Mouse (Mus musculus) telencephalon, adult 2 months (tissue): Measurements from ENCODE around the gene Pbx1.

Experiments used
- DNase-seq: peaks from one replicate; pipeline ENCODE4 v3.0.0-alpha.2; 2011; ENCODE audit warnings: low read depth, low spot score

Gene Pbx1

DNA sequence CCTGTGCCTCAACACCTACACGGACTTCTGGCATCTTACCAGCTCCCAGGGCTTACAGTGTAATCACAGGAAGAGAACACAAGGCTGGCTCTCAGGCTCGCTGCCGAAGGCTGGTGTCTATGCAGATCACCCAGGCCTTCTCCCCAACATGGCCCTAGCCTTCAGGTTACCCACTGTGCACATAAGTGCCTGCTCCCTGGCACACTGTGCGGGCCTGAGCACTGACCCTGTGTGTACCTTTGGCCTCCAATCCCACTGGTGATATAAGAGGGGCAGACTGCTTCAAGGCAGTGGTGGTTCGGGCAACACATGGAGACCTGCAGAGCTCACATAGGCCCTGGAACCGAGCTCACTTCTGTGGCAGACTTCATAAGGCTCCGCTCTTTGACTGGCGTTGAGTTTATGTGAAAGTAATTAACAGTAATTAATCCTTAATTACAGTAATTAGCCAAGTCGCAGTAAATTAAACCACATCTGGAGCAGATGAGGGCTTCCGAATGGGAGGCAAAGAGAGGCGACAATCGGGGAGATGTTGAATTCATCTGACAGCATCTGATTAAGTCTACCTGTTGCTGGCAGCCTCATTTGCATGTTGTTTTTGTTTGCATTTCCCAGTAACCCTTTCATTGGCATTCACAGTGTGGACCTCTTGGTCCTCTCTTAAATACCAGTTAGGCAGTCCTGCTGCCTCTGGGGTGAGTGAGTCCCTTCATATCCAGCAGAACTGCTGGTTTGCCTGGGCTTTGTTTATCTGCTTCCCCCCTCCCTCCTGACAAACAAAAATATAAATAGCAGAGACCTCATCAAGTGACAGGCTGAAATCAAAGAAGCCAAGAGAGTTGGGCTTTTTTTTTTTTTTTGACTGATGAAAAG is 163.1 kb downstream of the Pbx1 start:
- no peak for DNase-seq

DNA sequence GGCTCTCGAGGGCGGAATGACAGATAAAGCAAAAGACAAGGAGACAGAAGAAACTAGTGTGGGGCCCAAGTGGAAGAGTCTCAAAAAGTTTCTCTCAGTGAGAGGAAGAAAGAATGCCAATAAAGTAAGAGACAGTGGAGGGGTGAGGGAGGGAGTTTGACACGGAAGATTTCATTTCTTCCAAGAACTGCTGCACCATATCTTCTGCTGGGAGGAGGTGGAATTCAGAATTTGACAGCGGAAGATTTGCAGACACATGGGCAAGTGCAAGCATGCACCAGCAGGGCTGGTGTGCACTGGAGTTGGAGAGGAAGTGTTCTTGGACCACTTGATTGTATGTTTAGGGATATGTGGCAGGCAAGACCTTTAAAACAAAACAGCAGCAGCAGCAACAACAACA is 163.8 kb downstream of the Pbx1 start:
- no peak for DNase-seq

DNA sequence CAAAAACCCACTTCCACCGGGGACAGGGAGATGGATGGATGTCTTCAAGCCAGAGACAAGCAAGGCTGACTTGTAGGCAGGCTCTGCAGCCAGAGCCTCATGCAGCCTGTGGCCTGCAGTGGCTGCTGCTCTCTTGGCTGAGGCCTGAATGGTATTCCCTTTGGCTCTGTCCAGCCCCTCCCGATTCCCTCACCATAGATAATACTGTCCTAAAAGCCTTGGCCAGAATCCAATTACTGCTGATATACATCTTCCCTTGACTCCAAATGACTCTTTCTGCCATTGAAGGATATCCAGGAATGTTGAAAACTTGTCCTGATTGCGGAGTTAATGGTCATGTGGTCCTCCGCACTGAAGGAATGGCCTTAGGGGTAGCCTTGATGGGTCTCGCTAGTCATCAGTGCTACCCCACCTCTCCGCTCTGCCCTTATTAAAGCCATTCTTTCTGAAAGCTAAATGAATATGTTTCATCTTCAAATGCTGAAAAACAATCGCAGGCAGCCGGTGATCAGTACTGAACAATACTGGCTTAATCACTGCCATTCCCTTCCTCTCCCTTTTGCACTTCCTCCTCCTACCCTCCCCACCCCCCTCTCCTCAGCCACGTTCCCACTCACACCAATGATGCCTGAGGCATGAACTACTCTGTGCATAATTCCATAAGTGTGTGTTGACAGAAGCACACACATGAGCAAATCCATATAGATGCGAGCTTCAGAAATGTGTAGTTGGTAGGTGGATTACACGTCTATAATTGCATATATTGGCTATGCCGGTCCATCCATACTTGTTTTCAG is 166.3 kb downstream of the Pbx1 start:
- DNase-seq, result no peak

DNA sequence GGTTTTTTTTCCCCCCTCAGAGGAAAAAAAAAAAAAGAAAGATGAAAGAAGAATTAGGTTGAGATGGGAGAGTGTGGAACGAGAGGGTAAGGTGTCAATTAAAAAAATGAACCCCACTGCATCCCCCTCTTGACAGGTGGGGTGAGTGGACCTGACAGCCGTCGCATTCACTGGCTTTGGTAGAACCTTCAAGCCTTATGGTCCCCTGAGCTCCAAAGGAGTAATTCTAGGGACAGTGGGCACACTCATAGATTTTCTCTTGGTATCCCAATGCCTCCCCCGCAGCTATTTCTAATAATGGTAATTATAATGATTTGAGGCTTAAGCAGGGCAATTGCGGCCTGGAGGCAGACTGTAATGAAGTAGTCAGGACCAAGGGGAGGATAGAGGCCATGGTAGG is 167.0 kb downstream of the Pbx1 start:
- DNase-seq, result no peak

GRCm38 (mm10) chr1:168260391-168260790 is 171.7 kb downstream of the Pbx1 start:
- DNase-seq, result no peak

DNA sequence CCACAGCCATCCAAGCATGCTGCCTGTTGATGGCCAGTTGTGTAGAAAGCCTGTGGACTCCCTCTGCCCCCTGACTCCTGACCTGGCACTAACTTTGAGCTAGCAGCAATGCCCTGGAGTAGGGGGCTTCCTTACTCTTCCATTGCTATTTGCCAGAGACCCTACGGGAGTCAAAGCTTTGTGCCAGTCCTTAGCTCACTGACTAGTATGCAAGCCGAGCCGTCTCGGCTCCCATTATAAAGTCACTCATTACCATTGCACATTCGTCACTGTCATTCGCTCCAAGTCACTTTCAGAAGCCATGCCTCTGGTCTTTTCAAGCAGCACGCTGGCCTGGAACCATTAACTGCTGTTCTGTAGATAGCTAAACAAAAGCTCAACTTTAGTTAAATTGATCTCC is 173.2 kb downstream of the Pbx1 start:
- DNase-seq, result no peak

DNA sequence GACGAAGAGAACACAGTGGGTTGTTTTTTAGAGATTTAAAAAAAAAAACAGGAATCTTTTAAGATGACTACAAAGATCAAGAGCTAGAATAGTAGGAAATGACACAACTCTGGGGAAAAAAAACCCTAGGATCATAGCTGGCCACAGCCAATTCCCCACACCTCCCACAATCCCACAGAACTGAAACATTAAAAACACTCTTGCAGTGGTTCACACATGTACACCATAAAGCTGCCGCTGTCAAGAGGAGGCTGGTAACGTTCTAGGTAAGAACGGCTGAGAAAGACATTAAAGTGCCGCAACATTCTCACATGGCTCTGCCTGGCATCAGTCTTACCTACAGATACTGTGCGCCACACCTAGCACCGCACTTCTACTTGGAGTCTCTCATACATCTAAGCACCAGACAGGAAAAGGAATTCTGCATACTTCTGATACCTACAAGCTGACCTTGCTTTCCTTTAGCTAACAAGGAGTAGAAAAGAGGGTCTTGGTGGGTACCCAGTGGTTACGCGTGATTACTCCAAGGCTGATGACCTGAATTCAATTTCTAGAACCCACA is 176.6 kb downstream of the Pbx1 start:
- no peak for DNase-seq

- no peak for DNase-seq
Measured at GRCm38 (mm10) chr1:168246968-168247724, 184.9 kb downstream of the Pbx1 start.

GRCm38 (mm10) chr1:168245539-168245938 is 186.5 kb downstream of the Pbx1 start:
- no peak for DNase-seq

DNA sequence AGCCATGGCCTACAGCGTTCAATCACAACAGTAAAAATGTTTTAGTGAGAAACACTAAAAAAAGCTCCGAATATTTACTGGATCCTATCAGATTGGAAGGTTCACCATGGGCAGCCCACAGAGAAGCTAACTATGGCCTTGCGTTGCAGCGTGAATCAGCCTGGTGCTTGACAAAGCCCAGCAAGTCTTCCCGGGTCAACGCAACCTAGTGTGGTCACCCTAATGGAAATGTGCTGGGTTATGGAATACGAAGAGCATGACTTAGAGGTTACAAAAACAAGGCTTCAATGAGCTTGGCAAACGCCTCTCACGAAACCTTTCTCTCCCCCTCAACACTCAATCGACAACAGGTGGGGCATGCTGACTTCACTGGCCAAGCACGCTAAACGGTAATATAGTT is 188.3 kb downstream of the Pbx1 start:
- no peak for DNase-seq

GRCm38 (mm10) chr1:168243068-168243467 is 189.0 kb downstream of the Pbx1 start:
- DNase-seq, result no peak

- no peak for DNase-seq
Measured at GRCm38 (mm10) chr1:168241316-168241715, 190.8 kb downstream of the Pbx1 start.

DNA sequence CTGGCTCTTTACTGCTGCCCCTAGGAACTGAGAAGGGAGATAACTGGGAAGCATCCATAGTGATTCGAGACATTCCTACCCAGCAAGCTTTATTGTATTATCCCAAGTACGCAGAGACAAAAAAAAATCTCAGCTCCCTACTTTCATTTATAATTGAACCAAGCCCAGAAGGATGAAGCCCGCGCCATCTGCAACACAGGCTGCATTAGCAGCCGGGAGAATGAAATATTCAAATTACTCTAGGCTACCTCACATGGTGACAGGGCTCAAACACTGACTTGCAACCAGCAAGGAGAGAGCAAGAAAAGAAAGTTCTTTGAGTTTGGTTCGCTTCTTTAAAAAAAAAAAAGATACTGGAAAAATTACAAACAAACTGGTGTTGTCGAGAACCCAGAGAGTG is 191.2 kb downstream of the Pbx1 start:
- no peak for DNase-seq

- DNase-seq, result no peak
Measured at GRCm38 (mm10) chr1:168240386-168240785, 191.7 kb downstream of the Pbx1 start.

GRCm38 (mm10) chr1:168236101-168236500 is 196.0 kb downstream of the Pbx1 start:
- DNase-seq, result no peak

DNA sequence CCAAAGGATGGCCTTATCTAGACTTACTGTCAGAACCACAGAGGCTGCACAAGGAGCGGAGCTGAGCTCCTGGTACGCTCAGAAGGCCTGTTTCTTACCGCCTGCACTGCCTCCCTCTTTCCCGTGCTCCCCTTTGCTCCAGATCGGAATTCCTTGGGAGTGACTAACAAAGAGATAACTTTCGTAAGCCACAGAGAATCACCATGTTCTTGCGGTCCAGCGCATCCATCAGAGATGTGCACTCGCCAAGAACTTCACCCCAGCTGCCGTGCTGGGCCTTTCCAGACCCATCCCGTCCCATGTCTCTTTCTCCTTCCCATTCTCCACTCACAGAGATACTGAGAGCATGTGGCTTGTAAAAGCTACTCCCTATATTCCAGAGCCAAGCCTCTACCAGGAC is 197.7 kb downstream of the Pbx1 start:
- no peak for DNase-seq

GRCm38 (mm10) chr1:168233182-168233581 is 198.9 kb downstream of the Pbx1 start:
- no peak for DNase-seq

GRCm38 (mm10) chr1:168231548-168232429 is 200.3 kb downstream of the Pbx1 start:
- no peak for DNase-seq

GRCm38 (mm10) chr1:168230858-168231257 is 201.2 kb downstream of the Pbx1 start:
- DNase-seq, result no peak

GRCm38 (mm10) chr1:168230134-168230533 is 201.9 kb downstream of the Pbx1 start:
- no peak for DNase-seq
